Mouse (Mus musculus) limb, embryonic 14.5 days (tissue): Measurements from ENCODE around the gene Myoz1. TPM values are rescaled to one million over a fixed set of nuclear protein-coding genes. Genes with fewer than 3 reads are reported as not detected.

ENCODE experiments used
- ATAC-seq: fragments of 200-750 bp; cut with Nextera tagmentation; 2 replicates; pipeline ENCODE4 v1.8.0; 2017; ENCODE audit warnings: low read depth, moderate number of reproducible peaks, moderate TSS enrichment; ENCODE audit not compliant: low FRiP score
- DNase-seq: peaks from one replicate; pipeline ENCODE4 v3.0.0-alpha.2; 2015; ENCODE audit warnings: low spot score
- H3K27ac ChIP-seq: fragments of 300-500 bp; sonication (generic); replicated peaks from 2 replicates; pipeline ENCODE4 v1.5.1; 2014; ENCODE audit warnings: low read depth, mild to moderate bottlenecking, low read length, moderate library complexity, mixed read lengths
- H3K27me3 ChIP-seq: fragments of 300-500 bp; sonication (generic); 2 replicates; pipeline ENCODE4 v1.6.1; 2014; ENCODE audit warnings: low read length, mixed read lengths; ENCODE audit not compliant: control insufficient read depth, insufficient read depth
- H3K36me3 ChIP-seq: fragments of 300-500 bp; sonication (generic); 2 replicates; pipeline ENCODE4 v1.6.1; 2014; ENCODE audit warnings: mild to moderate bottlenecking, low read length, moderate library complexity, mixed read lengths; ENCODE audit not compliant: control insufficient read depth, insufficient read depth
- H3K4me1 ChIP-seq: fragments of 300-500 bp; sonication (generic); 2 replicates; pipeline ENCODE4 v1.6.1; 2014; ENCODE audit warnings: antibody characterized with exemption, low read length, mixed read lengths; ENCODE audit not compliant: control insufficient read depth, insufficient read depth
- H3K4me2 ChIP-seq: fragments of 300-500 bp; sonication (generic); replicated peaks from 2 replicates; pipeline ENCODE4 v1.6.1; 2014; ENCODE audit warnings: low read depth, mild to moderate bottlenecking, low read length, moderate library complexity; ENCODE audit not compliant: severe bottlenecking
- H3K4me3 ChIP-seq: fragments of 300-500 bp; sonication (generic); replicated peaks from 2 replicates; pipeline ENCODE4 v1.5.1; 2014; ENCODE audit warnings: low read length
- H3K9ac ChIP-seq: fragments of 300-500 bp; sonication (generic); 2 replicates; pipeline ENCODE4 v1.6.1; 2014; ENCODE audit warnings: mild to moderate bottlenecking, low read depth, low read length, moderate library complexity; ENCODE audit not compliant: severe bottlenecking
- H3K9me3 ChIP-seq: fragments of 300-500 bp; sonication (generic); 2 replicates; pipeline ENCODE4 v1.6.1; 2016; ENCODE audit warnings: low read length; ENCODE audit not compliant: control insufficient read depth
- POLR2A ChIP-seq: fragments of 200-500 bp; IDR thresholded peaks from 2 replicates; pipeline ENCODE4 v1.8.0; 2012; ENCODE audit warnings: inconsistent platforms, mild to moderate bottlenecking, moderate library complexity, borderline replicate concordance; ENCODE audit not compliant: insufficient read depth, insufficient read length; ENCODE audit errors: extremely low read depth
- WGBS: fragments of 180-500 bp; shearing (Covaris S2); extraction: QIAGEN DNeasy Blood & Tissue Kit; methylation state at CpG from one replicate; pipeline ENCODE4 v1.1.7; 2014; 5-methylcytosine and 5-hydroxymethylcytosine counted together
- polyA plus RNA-seq, 2 experiments: library from polyadenylated mRNA; depleted of rRNA in 1 of 2; stranded (reverse) in 1 of 2; unstranded in 1 of 2; fragments of >200 nt; fragmentation: Nextera tagmentation in 1 of 2; extraction: Ambion mirVana in 1 of 2; gene quantifications; 2 replicates each; pipeline versions ENCODE4 v1.2.1 to v1.2.3; 2012 to 2014

The Myoz1 gene
- polyA plus RNA-seq, 2 experiments, result 8.5 to 9.7 TPM

DNA sequence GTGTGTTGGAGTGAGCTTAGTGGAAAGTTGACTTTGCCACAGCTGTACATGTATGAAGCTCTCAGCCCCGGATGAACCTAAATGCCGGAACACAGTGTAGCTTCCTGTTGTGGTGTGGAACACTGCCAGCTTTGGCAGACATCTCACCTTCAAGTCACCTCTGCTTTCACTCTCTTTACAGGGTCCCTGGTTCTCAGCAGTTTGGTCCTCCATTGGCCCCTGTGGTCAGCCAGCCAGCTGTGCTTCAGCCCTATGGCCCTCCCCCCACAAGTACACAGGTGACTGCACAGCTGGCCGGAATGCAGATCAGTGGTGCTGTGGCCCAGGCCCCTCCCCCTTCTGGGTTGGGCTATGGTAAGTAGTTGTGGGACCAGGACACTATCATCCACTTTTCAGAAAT is 26.2 kb upstream of the Myoz1 start:
- 76% methylated on average over 3 of the region's 3 CpGs for WGBS
- DNase-seq (no peak), ATAC-seq (no peak)
- Histone ChIP-seq H3K4me2 (no peak overlapping the region), H3K27ac (no peak overlapping the region), H3K27me3 (no peaks in the 10 kb centered on the region), H3K4me1 (no peaks in the 10 kb centered on the region), H3K9me3 (no peaks in the 10 kb centered on the region), H3K9ac (no peak overlapping the region), H3K36me3 (peaks cover 99% of the 10 kb centered on the region), H3K4me3 (no peak overlapping the region)
- no peak for TF ChIP-seq POLR2A

DNA sequence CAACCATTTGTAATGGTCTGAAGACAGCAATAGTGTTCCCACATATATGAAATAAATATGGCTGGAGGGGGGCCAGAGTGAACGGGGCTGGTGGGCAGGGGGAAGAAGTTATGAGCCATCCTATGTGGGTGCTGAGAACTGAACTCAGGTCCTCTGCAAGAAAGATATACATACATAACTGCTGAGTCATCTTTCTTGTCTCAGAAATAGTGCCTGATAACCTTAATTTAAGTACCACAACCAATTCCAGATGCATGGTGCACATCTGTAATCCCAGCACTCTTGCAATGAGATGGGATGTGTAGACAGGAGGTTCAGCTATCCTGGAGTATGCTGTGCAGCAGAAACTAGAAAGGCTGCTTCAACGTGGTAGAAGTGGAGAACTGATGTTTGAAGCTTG is 25.4 kb upstream of the Myoz1 start:
- Histone ChIP-seq H3K4me1 (no peaks in the 10 kb centered on the region), H3K4me2 (no peak overlapping the region), H3K27ac (no peak overlapping the region), H3K27me3 (no peaks in the 10 kb centered on the region), H3K4me3 (no peak overlapping the region), H3K36me3 (peaks cover 99% of the 10 kb centered on the region), H3K9ac (no peak overlapping the region), H3K9me3 (no peaks in the 10 kb centered on the region)
- 79% methylated on average over 2 of the region's 2 CpGs for WGBS
- no peak for TF ChIP-seq POLR2A
- DNase-seq, result no peak
- no peak for ATAC-seq

GRCm38 (mm10) chr14:20677906-20678305 is 21.6 kb upstream of the Myoz1 start:
- peaks cover 72% of the 10 kb centered on the region for H3K36me3 ChIP-seq

DNA sequence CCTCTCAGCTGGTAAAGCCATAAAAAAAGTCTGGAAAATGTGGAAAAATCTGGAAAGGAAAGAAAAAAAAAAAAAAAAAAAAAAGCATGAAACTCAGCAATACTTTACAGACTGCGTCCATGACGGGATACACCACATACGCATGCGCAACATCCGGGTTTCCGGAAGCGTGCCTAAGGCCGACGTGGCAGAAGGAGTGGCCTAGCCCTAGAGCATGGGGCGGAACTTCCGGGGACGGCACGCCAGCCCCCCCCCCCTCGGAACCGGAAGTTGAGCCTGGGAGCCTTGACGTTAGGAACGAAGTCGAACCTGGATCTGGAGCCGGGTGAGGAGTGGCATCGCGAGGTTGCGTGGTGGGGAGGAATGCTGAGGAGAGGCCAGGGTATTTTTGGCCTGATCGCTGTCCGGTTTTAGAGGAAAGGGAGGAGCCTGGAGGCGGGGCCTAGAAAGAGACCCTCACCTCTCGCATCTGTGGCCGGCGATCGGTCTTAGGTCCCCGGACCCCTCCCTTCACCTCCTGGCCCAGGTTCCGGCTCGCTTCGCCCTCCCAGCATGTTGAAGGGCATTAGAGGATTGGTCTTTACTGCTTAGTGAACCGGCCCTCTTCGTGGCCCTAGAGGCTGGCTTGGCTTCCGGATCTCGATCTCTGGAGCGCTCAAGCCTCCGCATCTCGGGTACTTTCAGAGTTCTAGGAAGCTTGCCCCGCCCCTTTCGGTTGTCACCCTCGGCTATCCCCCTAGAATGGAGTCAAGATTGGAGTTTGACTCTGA is 17.9 kb upstream of the Myoz1 start, which contains the start of gene Sec24c:
Gene Sec24c (plus strand): TSS at position 245 of the 770 bp plus-strand sequence.
- H3K9ac ChIP-seq, result peak within 1 kb of the TSS; percentile 71
- H3K4me3 ChIP-seq, result peak within 1 kb of the TSS; percentile 81
- peaks cover 12% of the 10 kb centered on the region for H3K4me1 ChIP-seq
- no peak for TF ChIP-seq POLR2A
- WGBS, result 3% methylated on average over 43 of the region's 43 CpGs
- H3K36me3 ChIP-seq, result peaks cover 36% of the 10 kb centered on the region
- ATAC-seq, result peak; percentile 97
- DNase-seq, result peak; percentile 99
- H3K27ac ChIP-seq, result peak within 1 kb of the TSS; percentile 93
- no peaks in the 10 kb centered on the region for H3K27me3 ChIP-seq
- H3K4me2 ChIP-seq, result peak within 1 kb of the TSS; percentile 86
- H3K9me3 ChIP-seq, result no peaks in the 10 kb centered on the region

More at GRCm38 (mm10) chr14:20677906-20678305, 21.6 kb upstream of the Myoz1 start:
- Histone ChIP-seq H3K27ac (no peak overlapping the region), H3K4me1 (peaks cover 12% of the 10 kb centered on the region), H3K9me3 (no peaks in the 10 kb centered on the region), H3K9ac (no peak overlapping the region), H3K4me2 (no peak overlapping the region), H3K27me3 (no peaks in the 10 kb centered on the region), H3K4me3 (no peak overlapping the region)
- DNase-seq (no peak), ATAC-seq (no peak)
- WGBS, result 92% methylated on average over 4 of the region's 4 CpGs
- no peak for TF ChIP-seq POLR2A

GRCm38 (mm10) chr14:20673735-20674063 is 17.4 kb upstream of the Myoz1 start:
- peak overlapping the region; percentile 93 for H3K27ac ChIP-seq
- H3K27me3 ChIP-seq, result no peaks in the 10 kb centered on the region
- no peak for TF ChIP-seq POLR2A
- peaks cover 12% of the 10 kb centered on the region for H3K4me1 ChIP-seq
- peak overlapping the region; percentile 53; the same call in 1 of the 2 replicates for H3K9ac ChIP-seq
- peak overlapping the region; percentile 81 for H3K4me3 ChIP-seq
- peak overlapping the region; percentile 86 for H3K4me2 ChIP-seq
- no peaks in the 10 kb centered on the region for H3K9me3 ChIP-seq
- ATAC-seq, result peak; percentile 36
- no peak for DNase-seq
- H3K36me3 ChIP-seq, result peaks cover 31% of the 10 kb centered on the region
- WGBS, result 10% methylated on average over 13 of the region's 13 CpGs
